Mouse (Mus musculus): ENCODE data around the gene Vmn1r61.

The Vmn1r61 gene

DNA sequence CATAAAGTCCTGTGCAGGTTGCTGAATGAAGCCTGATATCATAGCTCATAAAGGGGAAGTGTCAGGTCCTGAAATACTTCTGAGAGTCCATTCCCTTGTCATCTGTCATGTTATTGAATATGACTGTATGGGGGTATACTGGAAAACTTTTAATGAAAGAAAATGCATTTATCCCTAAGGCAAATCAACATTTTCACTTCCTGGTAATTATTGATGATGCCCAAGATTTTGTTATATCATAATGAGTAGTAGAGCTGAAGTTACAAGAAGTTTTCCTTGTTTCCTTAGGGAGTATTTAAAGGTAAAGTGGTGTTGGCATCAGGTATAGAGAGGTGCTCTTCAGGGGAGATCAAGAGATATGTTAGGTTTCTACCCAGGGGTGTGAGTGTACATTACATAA, at the start of gene Vmn1r61:
Vmn1r61 (minus strand) TSS at position 101 of the 400 bp plus-strand sequence.
- in situ Hi-C loops (cut with MboI), result no loop called here
